Mouse (Mus musculus) testis, adult 2 months (tissue): Measurements from ENCODE around the gene Mettl3.

ENCODE experiments used
- CTCF ChIP-seq: fragments of 200-500 bp; IDR thresholded peaks from 2 replicates; pipeline ENCODE4 v1.5.1; 2012; ENCODE audit warnings: low read depth, mild to moderate bottlenecking, inconsistent platforms, low read length, moderate library complexity; ENCODE audit not compliant: control insufficient read depth, insufficient read depth, insufficient replicate concordance
- POLR2A ChIP-seq: fragments of 200-500 bp; IDR thresholded peaks from 2 replicates; pipeline ENCODE4 v1.6.1; 2012; ENCODE audit warnings: low read depth, mild to moderate bottlenecking, inconsistent platforms, low read length, moderate library complexity; ENCODE audit not compliant: control insufficient read depth

DNA sequence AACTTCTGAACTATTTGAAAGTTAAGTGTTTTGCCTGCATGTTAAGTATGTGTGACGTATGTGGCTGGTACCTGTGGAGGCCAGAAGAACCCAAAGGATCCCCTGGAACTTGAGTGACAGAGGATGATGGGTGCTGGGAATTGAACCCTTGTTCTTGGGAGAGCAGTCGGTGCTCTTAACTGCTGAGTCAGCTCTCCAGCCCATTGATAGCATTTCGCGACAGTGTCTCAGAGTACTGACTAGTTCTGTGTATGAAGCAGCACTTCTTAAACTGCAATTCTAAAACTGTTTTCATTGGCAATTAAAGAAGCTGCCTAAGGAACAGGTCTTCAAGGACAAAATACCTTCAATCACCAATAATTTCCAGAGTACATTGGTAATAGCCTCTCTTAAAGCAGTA is 27.7 kb downstream of the Mettl3 start:
- no peak for TF ChIP-seq POLR2A
- no peak for TF ChIP-seq CTCF
